Mouse (Mus musculus): Measurements from ENCODE around the gene Pex16.
A peak's percentile ranks its signal among the peaks of the same experiment; 100 is the strongest.

Pex16 gene

DNA sequence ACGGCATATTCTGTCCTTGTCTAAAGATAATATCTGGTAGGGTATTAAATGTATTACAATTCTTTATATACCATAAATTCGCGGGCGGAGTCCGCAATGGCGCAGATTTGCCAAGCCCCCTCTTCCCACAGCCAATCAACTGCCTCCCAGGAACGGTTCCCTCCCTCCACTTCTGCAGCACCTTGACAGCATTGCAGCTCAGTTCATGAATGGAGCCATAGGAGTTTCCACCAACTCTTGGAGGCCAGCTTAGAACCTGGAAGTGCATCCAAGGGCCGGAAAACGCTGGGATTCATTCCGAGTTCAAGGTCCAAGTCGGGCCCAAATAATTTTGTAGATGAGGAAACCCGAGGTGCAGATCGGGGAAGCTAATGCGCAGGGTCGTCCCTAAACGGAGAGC is at the start of gene Pex16, which contains the start of gene Large2:
Gene Pex16 (plus strand): TSS at position 163 of the 400 bp plus-strand sequence.
Gene Large2 (minus strand): TSS at position 356 of the 400 bp plus-strand sequence.
- peak; percentile 42 to 55 for DNase-seq

DNA sequence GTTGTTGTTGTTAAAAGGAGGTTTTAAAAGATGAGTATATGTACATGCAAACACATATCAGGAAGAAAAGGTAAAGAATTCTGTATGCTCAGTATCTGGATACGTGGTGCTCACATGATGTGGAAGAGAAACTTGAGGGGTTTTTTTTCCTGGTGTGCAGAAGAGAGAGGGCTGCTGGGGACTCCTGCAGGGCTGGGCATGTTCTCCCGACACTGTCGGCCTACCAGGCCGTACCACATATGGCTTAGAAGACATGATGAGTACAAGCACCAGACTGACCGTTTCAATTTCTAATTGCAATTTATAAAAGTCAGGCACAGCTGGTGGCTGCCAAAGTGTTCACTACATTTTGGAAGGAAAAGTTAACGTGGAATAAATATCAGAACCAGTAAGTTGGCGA is 48.8 kb upstream of the Pex16 start:
- DNase-seq = no peak

DNA sequence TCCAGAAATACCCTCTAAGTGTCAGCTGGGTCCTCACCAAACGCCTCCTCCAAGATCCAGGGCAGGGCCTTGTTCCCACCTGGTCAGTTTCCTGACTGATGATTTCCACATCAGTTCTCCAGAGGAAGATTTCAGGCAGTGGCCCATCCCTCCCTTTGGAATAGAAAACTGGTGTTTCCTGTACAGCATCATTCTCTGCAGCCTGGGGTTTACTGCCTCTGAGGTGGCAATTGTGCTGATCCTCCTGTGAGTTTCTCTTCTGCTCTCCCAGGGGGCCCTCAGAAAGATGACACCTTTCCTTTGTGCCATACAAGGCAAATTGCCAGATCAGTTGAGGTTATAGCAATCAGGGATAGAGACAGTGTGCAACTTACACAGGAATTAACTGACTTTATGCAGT is 48.3 kb upstream of the Pex16 start:
- DNase-seq = no peak

DNA sequence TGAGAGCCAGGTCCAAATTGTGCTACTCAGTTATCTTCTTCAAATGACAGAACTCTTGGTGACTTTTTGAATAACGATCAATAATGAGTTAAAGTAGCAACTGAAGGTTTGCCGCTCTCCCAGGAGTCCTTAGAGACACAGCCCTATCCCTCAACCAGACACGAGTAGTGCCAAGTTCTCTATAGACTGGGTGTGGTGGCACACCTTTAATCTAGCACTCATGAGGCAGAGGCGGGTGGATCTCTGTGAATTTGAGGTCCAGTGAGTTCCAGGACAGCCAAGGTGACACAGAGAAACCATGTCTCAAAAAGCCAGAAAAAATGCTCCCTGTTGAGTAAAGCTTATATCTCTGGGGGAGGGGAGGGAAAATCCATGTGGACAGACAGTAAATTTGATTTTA is 46.9 kb upstream of the Pex16 start:
- no peak for DNase-seq

DNA sequence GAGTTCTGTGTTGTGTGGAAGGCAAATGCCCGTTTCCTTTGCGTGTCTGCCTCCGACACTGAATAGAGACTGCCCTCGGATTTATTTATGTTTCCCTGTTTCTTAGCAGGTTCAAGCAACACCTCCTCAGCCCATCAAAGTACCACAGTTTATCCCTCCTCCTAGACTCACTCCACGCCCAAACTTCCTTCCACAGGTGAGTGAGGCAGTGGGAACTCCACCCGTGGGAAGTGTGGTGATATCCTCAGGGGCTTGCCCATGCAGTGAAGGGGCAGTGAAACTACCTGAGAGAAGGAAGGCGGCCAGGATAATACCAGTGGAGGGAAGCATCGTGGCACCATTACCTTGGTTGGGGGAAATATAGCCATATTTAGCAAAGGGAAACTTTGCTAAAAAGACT is 46.3 kb upstream of the Pex16 start:
- DNase-seq = no peak

DNA sequence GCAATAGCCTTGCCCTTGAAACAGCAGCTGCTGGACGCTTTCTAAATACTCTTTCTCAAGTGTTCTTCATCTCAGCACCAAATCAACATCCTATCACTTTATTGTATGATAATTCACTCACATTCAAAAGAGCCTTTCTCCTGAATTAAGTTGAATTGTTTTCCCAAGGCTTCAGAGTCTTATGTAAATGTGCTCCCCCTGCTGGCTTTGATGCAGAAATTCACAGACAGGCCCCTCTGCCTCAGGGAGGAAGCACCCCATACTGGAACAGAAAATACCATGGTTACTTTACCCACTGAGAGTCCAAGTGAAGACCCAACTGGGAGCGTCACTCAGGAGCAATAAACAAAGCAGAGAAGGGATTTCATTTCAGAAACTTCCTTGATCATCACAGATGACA is 43.6 kb upstream of the Pex16 start:
- DNase-seq = no peak

DNA sequence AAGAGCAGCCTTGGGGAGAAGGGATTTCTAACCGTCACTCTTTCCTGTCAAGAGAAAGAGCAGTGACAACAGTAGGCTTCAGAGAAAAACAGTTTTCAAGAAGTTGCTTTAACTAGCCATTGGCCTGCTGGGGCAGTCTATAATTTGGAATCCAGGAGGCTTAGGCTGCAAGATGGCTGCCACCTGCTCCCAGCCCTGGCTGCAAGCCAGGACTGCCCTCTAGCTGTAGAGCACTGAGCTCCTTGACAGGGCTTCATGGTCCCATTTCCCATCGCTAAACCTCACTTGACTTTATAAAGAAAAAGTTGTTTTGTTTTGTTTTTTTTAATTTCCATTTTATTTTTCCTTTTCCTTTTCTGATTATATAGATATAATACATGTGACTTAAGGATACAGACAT is 43.1 kb upstream of the Pex16 start:
- DNase-seq = no peak

DNA sequence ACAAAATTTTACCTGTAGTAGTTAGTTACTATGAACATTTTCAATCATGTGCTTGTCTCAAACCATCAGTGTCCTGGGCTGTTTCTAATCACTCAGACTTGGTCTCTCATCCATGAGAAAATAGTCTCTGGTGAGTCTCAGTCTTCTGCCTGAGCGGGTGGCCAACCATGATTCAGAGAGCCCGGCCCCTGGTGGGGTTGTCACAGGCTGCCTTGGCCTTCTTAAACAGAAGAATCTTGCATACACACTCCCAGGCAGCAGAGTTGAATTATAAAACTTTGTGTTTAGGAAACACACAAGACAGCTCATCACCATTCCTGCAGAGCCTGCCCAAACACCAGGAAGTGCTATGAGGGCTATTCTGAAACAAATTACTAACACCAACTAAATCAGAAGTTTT is 42.6 kb upstream of the Pex16 start:
- no peak for DNase-seq

DNA sequence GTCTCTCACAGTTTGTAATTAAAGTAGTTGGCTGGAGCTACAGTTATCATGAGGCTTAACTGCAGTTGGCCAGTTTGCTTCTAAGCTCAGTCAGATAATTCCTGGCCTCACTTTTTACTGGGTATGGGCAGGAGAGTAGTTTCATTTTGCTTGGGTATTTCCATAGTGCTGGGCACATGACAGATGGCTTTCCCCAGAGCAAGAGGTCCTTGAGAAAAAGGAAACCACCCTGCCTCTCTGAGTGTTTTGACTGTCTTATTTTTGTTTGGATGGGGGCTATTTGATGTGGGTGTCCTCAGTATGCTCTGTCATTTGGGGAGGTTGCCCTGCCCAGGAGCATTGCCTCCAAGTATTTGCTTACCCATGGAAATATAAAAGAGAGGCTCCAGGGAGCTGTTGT is 32.1 kb upstream of the Pex16 start:
- DNase-seq = no peak

DNA sequence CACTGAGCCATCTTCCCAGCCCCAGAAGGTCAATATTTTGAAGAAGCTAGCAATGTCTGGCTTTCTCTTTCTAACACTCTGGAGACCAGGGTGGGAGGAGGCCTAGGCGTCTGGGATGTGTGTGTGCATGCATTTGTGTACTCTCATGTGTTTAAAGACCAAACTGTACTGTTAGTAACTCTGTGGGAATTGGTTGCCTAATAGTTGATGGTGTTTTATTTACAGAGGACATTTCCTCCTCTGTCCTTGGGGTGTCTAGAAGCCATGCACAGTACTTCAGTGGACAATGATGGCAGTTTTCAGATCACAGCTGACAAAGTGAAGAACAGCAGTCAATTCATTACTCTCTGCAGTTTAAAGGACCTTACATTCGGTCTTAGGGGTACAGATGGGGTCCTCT is 27.3 kb upstream of the Pex16 start:
- DNase-seq = no peak

DNA sequence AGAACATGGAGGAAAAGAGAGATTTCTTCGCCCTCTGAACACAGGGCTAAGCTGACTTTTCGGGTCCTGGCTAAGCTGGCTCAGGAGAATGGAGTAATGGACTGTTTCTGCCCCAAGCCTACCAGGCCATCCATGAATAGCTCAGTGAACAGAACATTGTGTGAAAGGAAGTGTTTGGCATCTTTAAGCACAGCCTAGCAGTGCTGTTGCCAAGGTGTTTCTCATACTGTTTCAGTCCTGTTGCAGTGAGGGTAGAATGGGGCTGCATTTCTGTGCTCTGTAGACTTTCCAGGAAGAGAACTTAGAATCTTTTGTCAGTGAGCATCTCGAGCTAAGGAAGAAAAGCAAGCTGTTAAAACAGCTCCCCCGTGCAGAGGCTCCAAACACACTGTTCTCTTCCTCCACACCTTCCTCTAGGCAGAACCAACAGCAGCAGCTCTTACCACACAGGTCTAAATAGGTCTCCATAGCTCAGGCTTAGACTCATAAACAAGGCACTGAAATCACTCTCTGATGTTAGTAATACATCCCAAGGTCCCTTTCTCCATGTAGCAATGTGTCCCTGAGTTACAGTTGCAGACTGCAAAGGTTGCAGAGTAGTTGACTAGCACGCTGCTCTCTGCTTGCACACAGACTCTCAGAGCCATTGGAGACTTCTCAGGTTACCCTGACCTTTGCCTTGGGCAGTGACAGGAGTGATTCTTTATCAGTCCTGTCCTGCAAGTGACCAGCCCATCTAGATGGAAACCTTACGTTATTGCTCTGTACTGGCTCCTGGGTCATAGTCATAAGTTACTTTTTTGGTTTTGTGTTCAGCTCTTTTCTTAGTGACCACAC is 24.7 kb upstream of the Pex16 start:
- DNase-seq = no peak

DNA sequence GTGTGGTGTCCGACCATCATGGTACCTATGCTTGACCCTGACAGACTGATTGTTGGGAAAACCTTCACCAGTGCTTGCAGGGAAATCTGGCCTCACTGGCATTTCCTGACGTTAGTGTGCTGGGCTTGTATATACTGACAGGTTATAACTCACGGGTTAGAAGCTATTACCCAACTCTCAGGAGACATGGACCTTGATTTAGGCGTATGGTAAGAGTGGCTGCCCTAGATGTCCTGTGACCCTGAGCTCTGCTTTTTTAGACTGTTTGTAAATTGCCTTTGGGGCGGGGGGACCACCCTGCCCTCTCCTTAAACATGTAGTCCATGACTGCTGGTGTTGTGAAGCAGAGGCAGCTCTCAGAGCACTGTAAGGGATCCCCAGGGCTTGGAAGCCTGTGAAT is 23.8 kb upstream of the Pex16 start:
- no peak for DNase-seq

DNA sequence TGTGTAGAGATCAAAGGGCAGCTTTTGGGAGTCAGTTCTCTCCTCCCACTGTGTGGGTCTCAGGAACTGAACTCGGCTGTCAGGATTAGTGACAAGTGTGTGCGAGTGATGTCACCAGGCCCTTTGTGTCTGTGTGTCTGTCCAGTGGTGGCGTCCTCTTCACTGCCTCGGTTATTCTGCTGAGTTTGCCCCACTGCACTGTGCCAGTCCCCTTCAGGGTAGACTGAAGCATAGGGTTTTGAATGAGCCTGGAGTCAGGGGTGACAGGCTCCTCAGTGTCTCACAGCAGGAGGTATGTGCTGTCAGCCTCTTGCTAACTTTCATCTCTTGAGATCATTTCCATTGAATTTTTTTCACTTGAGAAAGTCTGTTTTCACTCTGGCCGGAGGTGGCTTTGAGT is 21.1 kb upstream of the Pex16 start:
- no peak for DNase-seq

DNA sequence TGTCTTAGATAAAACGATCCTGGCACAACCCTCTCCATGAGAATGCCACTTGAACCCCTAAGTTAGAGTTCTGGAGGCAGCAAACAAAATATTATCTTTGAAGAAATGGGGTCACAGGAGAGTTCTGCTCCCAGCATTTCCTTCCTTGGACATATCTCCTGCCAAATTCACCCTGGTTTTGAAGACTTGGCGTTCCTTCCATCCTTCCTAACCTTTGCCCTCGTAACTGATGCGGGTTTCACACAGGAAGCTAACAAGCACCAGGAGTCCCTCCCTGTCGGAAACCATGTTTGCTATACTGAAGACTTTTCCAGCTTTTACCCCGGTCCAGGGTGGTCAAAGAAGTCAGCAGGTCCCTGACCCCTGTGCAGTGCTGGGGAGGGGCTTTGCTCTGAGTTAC is 20.3 kb upstream of the Pex16 start:
- DNase-seq = no peak

DNA sequence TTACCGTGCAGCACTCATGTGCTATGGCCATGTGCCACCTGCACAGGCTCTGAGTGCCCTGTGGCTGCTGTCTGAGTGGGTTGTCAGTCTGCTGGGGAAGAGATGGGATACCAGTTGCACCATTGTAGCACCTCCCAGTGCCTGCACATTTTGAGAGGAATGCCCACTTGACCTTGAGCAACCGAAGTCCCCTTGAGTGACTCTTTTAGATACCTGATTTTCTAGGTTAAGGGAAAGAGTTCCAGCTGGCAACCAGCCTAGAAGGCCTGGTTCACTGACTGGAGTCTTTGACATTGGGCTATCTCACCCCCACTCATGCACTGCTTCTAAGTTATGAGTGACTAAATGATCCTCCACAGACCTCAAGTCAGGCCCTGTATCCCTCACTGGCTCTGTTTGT is 15.2 kb upstream of the Pex16 start:
- no peak for DNase-seq

DNA sequence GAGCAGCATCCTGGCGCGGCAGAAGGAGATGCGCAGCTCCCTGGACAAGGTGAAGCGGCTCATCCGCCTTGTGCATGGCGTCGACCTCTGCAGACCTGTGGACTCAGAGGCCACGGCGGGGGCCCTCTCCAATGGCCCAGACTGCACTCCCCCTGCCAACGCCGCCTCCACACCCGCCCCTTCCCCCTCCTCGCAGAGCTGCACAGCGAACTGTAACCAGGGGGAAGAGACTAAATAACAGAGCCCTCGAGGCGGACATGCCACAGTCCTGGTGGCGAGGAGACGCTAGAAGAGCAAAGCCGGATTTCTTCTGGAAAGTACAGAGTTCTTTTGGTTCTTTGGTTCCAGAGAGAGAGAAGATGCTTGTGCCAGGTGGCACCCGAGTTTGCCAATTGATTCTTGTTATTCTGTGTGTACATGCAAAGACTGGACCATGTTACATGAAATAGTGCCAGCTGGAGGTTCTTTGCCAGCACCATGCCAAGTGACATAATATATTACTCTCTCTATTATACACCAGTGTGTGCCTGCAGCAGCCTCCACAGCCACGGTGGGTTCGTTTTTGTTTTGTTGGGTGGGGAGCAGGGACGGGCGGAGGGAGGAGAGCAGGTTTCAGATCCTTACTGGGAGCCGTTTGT is 14.2 kb upstream of the Pex16 start:
- no peak for DNase-seq

DNA sequence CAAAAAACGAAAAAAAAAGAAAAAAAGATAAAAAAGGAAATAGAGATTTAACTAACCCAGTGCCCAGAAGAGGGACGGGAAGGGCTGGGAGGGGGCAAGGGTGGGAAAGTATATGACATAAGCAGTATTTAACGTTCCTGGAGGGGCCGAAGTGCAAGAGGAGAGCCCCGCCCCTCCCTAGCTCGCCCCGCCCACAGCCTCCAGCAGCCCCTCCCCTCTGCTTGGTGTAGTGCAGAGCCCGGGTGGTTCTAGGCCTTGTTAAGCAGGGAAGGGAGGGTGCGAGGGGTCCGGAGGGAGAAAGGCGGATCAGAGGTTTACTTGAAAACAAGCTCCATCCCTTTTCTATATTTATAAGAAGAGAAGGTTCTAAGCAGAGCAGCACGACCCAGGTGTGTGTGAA is 13.6 kb upstream of the Pex16 start:
- DNase-seq = no peak

DNA sequence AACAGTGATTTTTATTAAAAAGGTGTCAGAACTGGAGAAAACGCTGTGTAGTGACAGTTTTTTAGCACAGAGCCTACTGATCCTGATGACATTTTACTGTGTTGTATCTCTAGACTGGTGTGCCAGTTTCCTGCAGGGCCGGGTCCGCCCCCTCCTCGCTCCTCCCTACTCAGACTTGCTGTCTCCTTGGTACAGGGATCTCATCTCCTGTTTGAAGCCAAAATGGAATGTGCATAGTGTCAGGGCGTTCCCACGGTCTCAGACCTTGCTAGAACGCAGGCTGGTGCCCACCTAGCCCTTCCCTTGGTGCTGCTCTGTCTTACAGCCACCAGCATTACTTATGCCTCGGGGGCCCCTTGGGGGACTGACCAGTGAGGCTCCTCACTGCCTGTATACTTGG is 12.7 kb upstream of the Pex16 start:
- DNase-seq = no peak

DNA sequence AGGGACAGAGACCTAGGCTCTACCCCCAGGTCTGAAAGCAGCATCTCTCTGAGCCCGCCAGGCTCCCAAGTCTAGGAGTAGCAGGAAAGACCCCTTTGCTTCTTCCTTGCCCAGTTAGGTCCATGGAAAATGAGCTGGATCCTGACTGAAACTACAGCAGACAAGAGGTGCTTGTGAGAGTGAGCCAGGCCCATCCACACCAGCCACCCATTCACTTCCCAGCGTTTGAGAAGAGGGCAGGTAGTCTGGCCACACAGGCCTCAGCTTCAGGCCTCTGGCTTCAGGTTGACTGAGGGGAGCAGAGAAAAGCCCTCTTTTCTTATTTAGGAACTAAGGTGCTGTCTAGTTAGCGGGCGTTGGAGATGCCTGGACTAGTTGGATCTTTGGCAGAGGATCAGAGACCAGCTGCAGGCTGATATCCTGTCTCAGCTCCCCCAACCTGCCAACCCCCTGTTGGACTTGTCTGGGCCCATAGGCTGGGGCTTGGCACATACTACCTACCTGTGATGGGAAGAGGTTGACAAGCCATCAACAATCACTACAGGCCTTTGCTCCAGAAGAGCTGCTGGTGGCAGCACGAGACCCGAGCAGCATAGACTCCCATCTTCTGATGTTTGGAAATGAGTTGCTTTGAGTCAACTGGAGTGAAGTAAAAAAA is 11.8 kb upstream of the Pex16 start:
- no peak for DNase-seq

DNA sequence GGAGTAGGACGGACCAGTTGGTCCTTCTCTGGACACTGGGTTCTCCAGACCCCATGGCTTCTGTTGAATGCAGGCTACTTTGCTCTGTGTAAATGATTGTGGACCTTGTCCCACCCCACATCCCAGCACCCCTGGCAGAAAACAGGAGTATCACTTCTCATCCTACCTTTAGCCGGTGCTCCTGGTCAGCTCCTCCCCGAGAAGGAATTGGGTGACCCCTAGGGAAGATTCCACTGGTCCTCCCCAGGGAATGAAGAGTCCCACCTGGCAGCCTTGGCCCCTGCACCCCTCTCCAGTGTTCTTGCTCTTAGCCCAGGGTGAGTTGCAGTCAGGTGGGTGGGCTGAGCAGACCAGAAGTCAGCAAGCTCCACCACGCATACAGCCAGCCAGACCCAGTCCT is 10.4 kb upstream of the Pex16 start:
- no peak for DNase-seq

DNA sequence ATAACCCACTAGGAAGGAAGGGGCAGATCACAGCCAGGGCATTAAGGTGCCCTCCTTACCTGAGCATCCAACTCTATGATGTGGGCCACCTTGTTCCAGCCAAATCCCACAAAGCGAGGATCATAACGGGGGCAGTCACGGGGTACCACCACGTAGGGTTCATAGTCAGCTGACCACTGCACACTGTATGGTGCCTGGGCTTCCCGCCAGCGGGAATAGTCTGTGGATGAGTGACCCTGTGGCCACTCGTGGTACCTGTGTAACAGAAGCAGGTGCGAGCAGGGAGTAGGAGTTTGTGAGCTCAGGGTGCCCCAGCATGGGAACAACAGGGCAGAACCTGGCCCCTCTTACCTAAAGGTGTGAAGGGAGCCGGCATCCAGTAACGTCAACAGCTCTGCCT is 8.9 kb upstream of the Pex16 start:
- no peak for DNase-seq

DNA sequence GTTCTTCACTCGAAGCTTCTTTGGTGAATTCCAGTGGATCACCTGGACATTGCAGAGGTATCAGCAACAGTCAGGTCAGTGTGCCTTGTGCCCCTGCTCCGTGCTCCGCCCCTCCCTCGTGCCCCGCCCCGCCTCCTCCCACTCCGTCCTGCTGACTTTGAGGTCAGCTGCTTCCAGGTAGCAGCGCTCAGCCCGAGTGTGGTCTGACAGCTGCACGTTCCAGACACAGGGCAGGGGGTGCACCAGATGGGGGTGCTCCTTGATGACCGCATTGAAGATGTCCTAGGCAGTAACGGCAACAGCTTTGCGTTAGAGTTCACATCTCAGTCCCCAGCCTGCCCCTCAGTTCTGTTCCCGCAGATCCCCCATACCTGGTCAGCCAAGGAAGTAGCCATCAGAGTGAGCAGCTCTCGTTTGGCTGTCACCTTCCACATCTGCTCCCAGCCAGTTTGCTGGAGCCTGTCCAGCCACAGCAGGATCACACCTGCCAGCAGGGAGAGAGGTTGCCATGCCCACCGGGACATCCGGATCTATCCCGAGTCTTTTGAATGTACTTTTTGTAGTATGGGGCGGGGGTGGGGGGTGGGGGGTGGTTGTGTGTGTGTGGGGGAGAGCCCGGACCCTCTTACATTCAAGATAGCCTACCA is 7.0 kb upstream of the Pex16 start:
- no peak for DNase-seq

DNA sequence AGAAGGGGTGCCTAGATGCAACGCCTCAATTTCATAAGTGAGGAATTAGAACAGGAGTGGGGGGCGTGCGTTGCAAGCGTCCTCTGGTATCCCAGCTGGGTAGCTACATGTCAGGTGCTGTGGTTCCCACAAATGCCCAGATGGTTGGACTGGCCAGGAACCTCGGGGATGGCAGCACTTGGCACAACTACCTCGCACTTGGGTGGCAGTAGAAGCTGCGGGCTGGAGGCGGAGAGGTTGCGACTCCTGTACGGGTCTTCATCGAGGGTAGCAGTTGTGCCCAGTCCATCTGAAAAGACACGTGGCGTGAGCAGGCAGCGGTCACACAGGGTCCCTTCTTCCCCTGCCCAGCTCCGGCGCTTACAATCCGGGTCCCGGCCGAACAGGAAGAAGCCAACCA is 4.1 kb upstream of the Pex16 start:
- DNase-seq = no peak

Data from thymus, adult 18-20 months (tissue).